ENCODE assay signal across 8 mouse cellular contexts in genomic region chr13:36731016-36731930, GRCm38 (mm10). TPM values are rescaled to one million over a fixed set of nuclear protein-coding genes. Genes with fewer than 3 reads are reported as not detected.
DNase-seq lines count a peak whose midpoint lies in the region; ATAC-seq and TF ChIP-seq lines count a peak whose summit lies in the region.

No protein-coding gene starts in this region.

- no peak for TF ChIP-seq CTCF in midbrain, postnatal 0 days (IDR thresholded peaks at IDR 0.05)

- 4% methylated on average over 34 of the region's 34 CpGs for WGBS in embryonic facial prominence, embryonic 14.5 days
- WGBS in hindbrain, embryonic 13.5 days = 1% methylated on average over 34 of the region's 34 CpGs
- 4% methylated on average over 34 of the region's 34 CpGs for WGBS in limb, embryonic 11.5 days
- 2% methylated on average over 34 of the region's 34 CpGs for WGBS in midbrain, postnatal 0 days

- H3K27me3 ChIP-seq in embryonic facial prominence, embryonic 14.5 days (replicated peaks; ENCODE audit: control insufficient read depth, insufficient read depth, low read length) = peaks cover 94% of the 10 kb centered on the region
- H3K27me3 ChIP-seq in hindbrain, embryonic 13.5 days = peaks cover 70% of the 10 kb centered on the region
- peaks cover 45% of the 10 kb centered on the region for H3K27me3 ChIP-seq in limb, embryonic 11.5 days (ENCODE audit: control insufficient read depth, insufficient read depth, low read length)
- no peaks in the 10 kb centered on the region; the same call in 1 of the 2 replicates for H3K27me3 ChIP-seq in midbrain, postnatal 0 days (ENCODE audit: insufficient read depth, low read length)

- H3K36me3 ChIP-seq in embryonic facial prominence, embryonic 14.5 days (ENCODE audit: control insufficient read depth, insufficient read depth, low read length) = no peaks in the 10 kb centered on the region
- H3K36me3 ChIP-seq in hindbrain, embryonic 13.5 days = no peaks in the 10 kb centered on the region
- H3K36me3 ChIP-seq in limb, embryonic 11.5 days (ENCODE audit: control insufficient read depth, insufficient read depth, low read length) = no peaks in the 10 kb centered on the region
- H3K36me3 ChIP-seq in midbrain, postnatal 0 days (ENCODE audit: insufficient read depth, low read length) = no peaks in the 10 kb centered on the region

- H3K4me2 ChIP-seq in embryonic facial prominence, embryonic 14.5 days (ENCODE audit: low read depth, low read length) = peak overlapping the region; percentile 54
- H3K4me2 ChIP-seq in hindbrain, embryonic 13.5 days = peak overlapping the region; percentile 67
- H3K4me2 ChIP-seq in limb, embryonic 11.5 days (ENCODE audit: low read depth, severe bottlenecking) = peak overlapping the region; percentile 62
- peak overlapping the region; percentile 64 for H3K4me2 ChIP-seq in midbrain, postnatal 0 days (ENCODE audit: low read depth, low read length, poor library complexity, severe bottlenecking)

- peak overlapping the region; percentile 17; the same call in 1 of the 2 replicates for H3K9ac ChIP-seq in embryonic facial prominence, embryonic 14.5 days (ENCODE audit: low read depth, low read length)
- peak overlapping the region; percentile 85 for H3K9ac ChIP-seq in hindbrain, embryonic 13.5 days
- H3K9ac ChIP-seq in limb, embryonic 11.5 days (ENCODE audit: low read length) = no peak overlapping the region
- peak overlapping the region; percentile 80 for H3K9ac ChIP-seq in midbrain, postnatal 0 days (replicated peaks; ENCODE audit: low read length, poor library complexity, severe bottlenecking)

- peak overlapping the region; percentile 35 for H3K4me3 ChIP-seq in embryonic facial prominence, embryonic 14.5 days (ENCODE audit: low read depth, low read length)
- peak overlapping the region; percentile 52 for H3K4me3 ChIP-seq in hindbrain, embryonic 13.5 days
- H3K4me3 ChIP-seq in limb, embryonic 11.5 days (ENCODE audit: low read depth, low read length) = peak overlapping the region; percentile 28
- H3K4me3 ChIP-seq in midbrain, postnatal 0 days (ENCODE audit: low read depth, low read length) = peak overlapping the region; percentile 54

- H3K9me3 ChIP-seq in embryonic facial prominence, embryonic 14.5 days (ENCODE audit: control insufficient read depth, low read length) = no peaks in the 10 kb centered on the region
- no peaks in the 10 kb centered on the region for H3K9me3 ChIP-seq in hindbrain, embryonic 13.5 days
- H3K9me3 ChIP-seq in limb, embryonic 11.5 days (ENCODE audit: control insufficient read depth, low read length) = no peaks in the 10 kb centered on the region
- H3K9me3 ChIP-seq in midbrain, postnatal 0 days (ENCODE audit: low read length) = no peaks in the 10 kb centered on the region

- no peak overlapping the region for H3K27ac ChIP-seq in embryonic facial prominence, embryonic 14.5 days (replicated peaks; ENCODE audit: low read depth, low read length)
- H3K27ac ChIP-seq in hindbrain, embryonic 13.5 days = peak overlapping the region; percentile 97
- no peak overlapping the region for H3K27ac ChIP-seq in limb, embryonic 11.5 days (replicated peaks; ENCODE audit: low read depth, low read length)
- H3K27ac ChIP-seq in midbrain, postnatal 0 days (ENCODE audit: low read depth, low read length) = peak overlapping the region; percentile 94

- ATAC-seq in embryonic facial prominence, embryonic 14.5 days (ENCODE audit: low read depth) = no peak
- ATAC-seq in hindbrain, embryonic 13.5 days (ENCODE audit: low FRiP score) = no peak
- no peak for ATAC-seq in limb, embryonic 11.5 days (ENCODE audit: insufficient number of reproducible peaks, low FRiP score, low TSS enrichment, low read depth)
- no peak for ATAC-seq in midbrain, postnatal 0 days (ENCODE audit: low FRiP score)

- peak; percentile 41 for DNase-seq in adrenal gland, postnatal 10 days
- DNase-seq in adrenal gland, adult 18-20 months (ENCODE audit: low spot score in 2 of 2) = no peak
- peak; percentile 55 for DNase-seq in ZHBTc4 (ENCODE audit: low read depth, low spot score)
- peak; percentile 67 for DNase-seq in embryonic facial prominence, embryonic 14.5 days (ENCODE audit: low spot score)
- DNase-seq in limb, embryonic 11.5 days (ENCODE audit: low spot score) = peak; percentile 62
- DNase-seq in midbrain, postnatal 0 days (ENCODE audit: low spot score) = peak; percentile 51
- DNase-seq in thymus, postnatal 25 days = peak; percentile 58

- H3K4me1 ChIP-seq in embryonic facial prominence, embryonic 14.5 days (ENCODE audit: control insufficient read depth, insufficient read depth, low read length) = peaks cover 26% of the 10 kb centered on the region; the same call in 1 of the 2 replicates
- H3K4me1 ChIP-seq in hindbrain, embryonic 13.5 days (replicated peaks) = peaks cover 41% of the 10 kb centered on the region
- peaks cover 16% of the 10 kb centered on the region; the same call in 1 of the 2 replicates for H3K4me1 ChIP-seq in limb, embryonic 11.5 days (ENCODE audit: control insufficient read depth, insufficient read depth, low read length)
- no peaks in the 10 kb centered on the region for H3K4me1 ChIP-seq in midbrain, postnatal 0 days (ENCODE audit: insufficient read depth, low read length)

RNA-seq across cellular contexts. Expression of gene Nrn1, which starts 3.7 kb away (rescaled TPM):
- total RNA-seq in adrenal gland, postnatal 10 days (2021) = 10 to 100 TPM; 21.9 to 41.4 TPM
- total RNA-seq in adrenal gland, adult 18-20 months (2021) = 1 to 10 TPM; 3.0 to 3.5 TPM
- 9.4 and 12.0 TPM in 2 replicates for polyA plus RNA-seq in embryonic facial prominence, embryonic 14.5 days (2014; fragmentation: Nextera tagmentation; extraction: Ambion mirVana)
- 60.6 and 62.8 TPM in 2 replicates for polyA plus RNA-seq in hindbrain, embryonic 13.5 days (2015; fragmentation: Nextera tagmentation; extraction: Ambion mirVana)
- 1.8 and 2.1 TPM in 2 replicates for polyA plus RNA-seq in limb, embryonic 11.5 days (2014; fragmentation: Nextera tagmentation; extraction: Ambion mirVana)
- 122 and 155 TPM in 2 replicates for total RNA-seq in midbrain, postnatal 0 days (2014; rRNA removed)
- 54.0 and 67.8 TPM in 2 replicates for polyA plus RNA-seq in midbrain, postnatal 0 days (2015; fragmentation: Nextera tagmentation; extraction: Ambion mirVana)

Comparison
In these comparisons a context has a peak if more than half of its experiments do, and no peak if none do; other contexts are left out.
1. DNase-seq: peak in adrenal gland, postnatal 10 days (single experiment), ZHBTc4 (single experiment), embryonic facial prominence, embryonic 14.5 days (single experiment), limb, embryonic 11.5 days (single experiment), midbrain, postnatal 0 days (single experiment) and thymus, postnatal 25 days (single experiment); none in adrenal gland, adult 18-20 months (0 of 2).
2. H3K27ac ChIP-seq: peak in hindbrain, embryonic 13.5 days (single experiment) and midbrain, postnatal 0 days (single experiment); none in embryonic facial prominence, embryonic 14.5 days (single experiment) and limb, embryonic 11.5 days (single experiment).
3. Peak in every context shown above with its lines, with median percentiles within 50 percentile points of each other: H3K4me2 ChIP-seq and H3K4me3 ChIP-seq.